Mouse (Mus musculus): Measurements from ENCODE around the gene Zc4h2.

GRCm38 (mm10) chrX:95682206-95682605, 23.9 kb upstream of the Zc4h2 start:
- no peak for TF ChIP-seq CTCF (IDR thresholded peaks at IDR 0.05; ENCODE audit: insufficient read depth, low read depth, low read length)
- no peak for TF ChIP-seq POLR2A (IDR thresholded peaks at IDR 0.05; ENCODE audit: insufficient read depth, low read depth, low read length)
